Mouse (Mus musculus): ENCODE data around the gene Sh3bgrl. TPM values are rescaled to one million over a fixed set of nuclear protein-coding genes. Genes with fewer than 3 reads are reported as not detected.
A peak's percentile ranks its signal among the peaks of the same experiment; 100 is the strongest.

Sh3bgrl gene
- polyA plus RNA-seq, 1 experiment from 2014 or later, result 89.2 TPM

- no peaks in the 10 kb centered on the region; the same call in 1 of the 2 replicates for H3K4me1 ChIP-seq (replicated peaks; ENCODE audit: control insufficient read depth, insufficient read depth, low read length)
- WGBS, result 87% methylated on average over 2 of the region's 2 CpGs
- no peak overlapping the region for H3K9ac ChIP-seq (ENCODE audit: low read depth, low read length)
- DNase-seq (ENCODE audit: low spot score), result no peak
- H3K27ac ChIP-seq (ENCODE audit: low read depth, low read length), result no peak overlapping the region
- no peaks in the 10 kb centered on the region for H3K36me3 ChIP-seq (ENCODE audit: control insufficient read depth, insufficient read depth, low read length)
- no peak overlapping the region for H3K4me3 ChIP-seq (ENCODE audit: low read depth, low read length)
- no peaks in the 10 kb centered on the region for H3K9me3 ChIP-seq (ENCODE audit: control insufficient read depth, low read length)
- H3K4me2 ChIP-seq, result no peak overlapping the region
- H3K27me3 ChIP-seq (replicated peaks; ENCODE audit: control insufficient read depth, insufficient read depth, low read length), result no peaks in the 10 kb centered on the region
- no peak for ATAC-seq (replicated peaks; ENCODE audit: low FRiP score)
Observed at GRCm38 (mm10) chrX:109100441-109100840, 5.3 kb downstream of the Sh3bgrl start.

- H3K4me1 ChIP-seq (replicated peaks; ENCODE audit: control insufficient read depth, insufficient read depth, low read length), result no peaks in the 10 kb centered on the region
- no peak overlapping the region for H3K27ac ChIP-seq (ENCODE audit: low read depth, low read length)
- WGBS, result 19% methylated on average over 1 of the region's 1 CpGs
- ATAC-seq (replicated peaks; ENCODE audit: low FRiP score) (no peak), DNase-seq (ENCODE audit: low spot score) (no peak)
- no peak overlapping the region for H3K9ac ChIP-seq (ENCODE audit: low read depth, low read length)
- no peaks in the 10 kb centered on the region for H3K27me3 ChIP-seq (replicated peaks; ENCODE audit: control insufficient read depth, insufficient read depth, low read length)
- H3K4me3 ChIP-seq (ENCODE audit: low read depth, low read length), result no peak overlapping the region
- no peak overlapping the region for H3K4me2 ChIP-seq
- no peaks in the 10 kb centered on the region for H3K36me3 ChIP-seq (ENCODE audit: control insufficient read depth, insufficient read depth, low read length)
- H3K9me3 ChIP-seq (ENCODE audit: control insufficient read depth, low read length), result no peaks in the 10 kb centered on the region
Observed at GRCm38 (mm10) chrX:109108117-109108805, 13.1 kb downstream of the Sh3bgrl start.

DNA sequence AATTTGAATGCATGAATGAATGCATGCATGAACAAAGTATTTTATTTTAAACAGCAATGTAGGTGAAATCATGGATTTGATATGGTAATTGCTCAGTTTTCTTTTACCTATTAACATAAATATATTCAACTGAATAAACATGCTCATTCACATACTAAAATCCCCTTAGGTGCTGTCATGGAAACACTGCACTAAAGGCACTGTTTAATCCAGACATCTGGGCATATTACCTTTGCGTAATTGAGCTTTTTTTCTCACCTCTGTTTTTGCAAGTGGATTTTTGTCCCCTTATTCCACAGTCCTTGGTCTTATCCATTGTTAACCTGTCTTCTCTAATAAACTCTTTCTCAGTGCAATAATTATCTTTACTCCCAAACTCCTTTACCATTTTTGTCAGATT is 17.7 kb downstream of the Sh3bgrl start:
- no peaks in the 10 kb centered on the region for H3K36me3 ChIP-seq (ENCODE audit: control insufficient read depth, insufficient read depth, low read length)
- no peaks in the 10 kb centered on the region for H3K4me1 ChIP-seq (replicated peaks; ENCODE audit: control insufficient read depth, insufficient read depth, low read length)
- H3K4me3 ChIP-seq (ENCODE audit: low read depth, low read length), result no peak overlapping the region
- no peak overlapping the region for H3K27ac ChIP-seq (ENCODE audit: low read depth, low read length)
- no peak overlapping the region for H3K9ac ChIP-seq (ENCODE audit: low read depth, low read length)
- WGBS, result 92% methylated on average over 1 of the region's 1 CpGs
- no peaks in the 10 kb centered on the region for H3K9me3 ChIP-seq (ENCODE audit: control insufficient read depth, low read length)
- DNase-seq (ENCODE audit: low spot score) (no peak), ATAC-seq (replicated peaks; ENCODE audit: low FRiP score) (no peak)
- H3K27me3 ChIP-seq (replicated peaks; ENCODE audit: control insufficient read depth, insufficient read depth, low read length), result no peaks in the 10 kb centered on the region
- H3K4me2 ChIP-seq, result no peak overlapping the region

GRCm38 (mm10) chrX:109113401-109114280 is 18.5 kb downstream of the Sh3bgrl start:
- peak overlapping the region; percentile 49 for H3K4me2 ChIP-seq

DNA sequence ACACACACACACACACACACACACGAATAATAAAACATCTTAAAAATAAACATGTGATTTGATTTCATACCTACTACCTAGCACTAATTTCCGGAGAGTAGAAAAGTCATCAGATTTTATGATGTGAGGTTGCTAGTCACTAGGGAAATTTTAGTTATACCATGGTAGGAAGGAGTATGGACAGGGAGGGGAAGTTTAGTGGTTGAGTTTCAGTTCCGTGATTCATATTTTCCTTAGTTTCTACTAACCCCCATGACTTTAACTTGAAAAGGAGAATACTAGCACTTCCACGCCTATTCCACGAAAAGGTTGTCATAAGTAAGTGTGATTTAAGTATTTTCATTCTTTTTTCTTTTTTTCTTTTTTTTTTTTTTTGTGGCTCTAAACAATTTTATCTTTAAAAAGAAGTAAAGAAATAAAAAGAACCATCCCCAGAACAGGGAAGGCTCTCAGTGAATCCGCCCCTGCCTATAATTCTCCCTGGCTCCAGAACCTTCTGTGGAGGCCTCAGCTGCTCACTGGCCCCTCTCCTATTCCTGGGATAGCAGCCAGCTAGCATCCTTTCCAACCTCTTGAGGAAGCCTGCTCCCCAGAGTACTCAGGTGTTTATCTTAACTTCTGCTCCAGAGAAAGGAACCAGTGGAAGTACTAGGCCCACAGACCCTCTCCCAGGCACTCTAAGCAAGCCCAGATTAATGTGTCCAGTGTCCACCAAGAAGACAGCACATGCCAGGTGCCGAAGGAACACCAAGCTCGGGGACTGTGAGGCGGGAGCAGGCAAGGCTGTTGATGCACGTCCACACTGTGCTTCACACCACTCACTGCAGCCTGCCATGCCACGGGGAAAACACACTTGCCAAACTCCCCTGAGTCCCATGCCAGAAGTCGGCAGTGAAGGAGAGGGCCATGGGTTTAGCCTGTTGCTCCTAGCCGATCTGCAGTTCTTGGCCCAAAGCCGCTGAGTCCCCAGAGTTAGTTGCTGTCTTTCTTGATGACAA is 25.0 kb downstream of the Sh3bgrl start:
- Histone ChIP-seq H3K4me1 (replicated peaks; ENCODE audit: control insufficient read depth, insufficient read depth, low read length) (no peaks in the 10 kb centered on the region), H3K4me2 (no peak overlapping the region), H3K9ac (ENCODE audit: low read depth, low read length) (no peak overlapping the region), H3K4me3 (ENCODE audit: low read depth, low read length) (no peak overlapping the region), H3K9me3 (ENCODE audit: control insufficient read depth, low read length) (no peaks in the 10 kb centered on the region), H3K36me3 (ENCODE audit: control insufficient read depth, insufficient read depth, low read length) (no peaks in the 10 kb centered on the region), H3K27ac (ENCODE audit: low read depth, low read length) (no peak overlapping the region), H3K27me3 (replicated peaks; ENCODE audit: control insufficient read depth, insufficient read depth, low read length) (no peaks in the 10 kb centered on the region)
- WGBS, result 82% methylated on average over 14 of the region's 14 CpGs
- ATAC-seq (replicated peaks; ENCODE audit: low FRiP score) (no peak), DNase-seq (ENCODE audit: low spot score) (no peak)

More at GRCm38 (mm10) chrX:109113401-109114280, 18.5 kb downstream of the Sh3bgrl start:
- Histone ChIP-seq H3K9me3 (ENCODE audit: control insufficient read depth, low read length) (no peaks in the 10 kb centered on the region), H3K36me3 (ENCODE audit: control insufficient read depth, insufficient read depth, low read length) (no peaks in the 10 kb centered on the region), H3K9ac (ENCODE audit: low read depth, low read length) (no peak overlapping the region), H3K4me3 (ENCODE audit: low read depth, low read length) (0 out of 2 replicates have a peak overlapping the region, but pooled peaks have one; percentile 7), H3K4me1 (replicated peaks; ENCODE audit: control insufficient read depth, insufficient read depth, low read length) (no peaks in the 10 kb centered on the region), H3K27ac (ENCODE audit: low read depth, low read length) (no peak overlapping the region), H3K27me3 (replicated peaks; ENCODE audit: control insufficient read depth, insufficient read depth, low read length) (no peaks in the 10 kb centered on the region)
- 36% methylated on average over 7 of the region's 7 CpGs for WGBS
- no peak for DNase-seq (ENCODE audit: low spot score)
- ATAC-seq (replicated peaks; ENCODE audit: low FRiP score), result no peak

DNA sequence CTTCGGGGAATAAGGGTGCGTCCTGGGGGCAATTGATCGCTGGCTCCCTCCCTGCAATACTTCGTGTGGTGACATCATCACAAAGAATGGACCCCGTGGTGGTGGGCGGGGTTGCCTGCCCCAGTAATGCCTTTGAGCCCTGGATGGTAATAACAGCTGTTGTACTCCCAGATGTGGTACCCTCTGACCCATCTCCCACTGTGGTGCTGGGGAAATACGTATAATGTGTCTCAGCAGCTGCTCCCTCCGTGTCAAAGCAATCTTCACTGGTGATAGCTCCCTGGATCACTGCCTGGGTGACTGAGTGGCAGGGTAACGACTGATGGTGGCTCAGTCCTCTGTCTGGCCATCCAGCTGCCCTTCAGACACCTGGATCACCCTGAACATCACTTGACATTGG is 26.0 kb downstream of the Sh3bgrl start:
- Histone ChIP-seq H3K27ac (ENCODE audit: low read depth, low read length) (no peak overlapping the region), H3K36me3 (ENCODE audit: control insufficient read depth, insufficient read depth, low read length) (no peaks in the 10 kb centered on the region), H3K27me3 (replicated peaks; ENCODE audit: control insufficient read depth, insufficient read depth, low read length) (no peaks in the 10 kb centered on the region), H3K9ac (ENCODE audit: low read depth, low read length) (no peak overlapping the region), H3K9me3 (ENCODE audit: control insufficient read depth, low read length) (no peaks in the 10 kb centered on the region), H3K4me1 (replicated peaks; ENCODE audit: control insufficient read depth, insufficient read depth, low read length) (no peaks in the 10 kb centered on the region), H3K4me2 (no peak overlapping the region), H3K4me3 (ENCODE audit: low read depth, low read length) (no peak overlapping the region)
- WGBS, result 54% methylated on average over 9 of the region's 9 CpGs
- ATAC-seq (replicated peaks; ENCODE audit: low FRiP score) (no peak), DNase-seq (ENCODE audit: low spot score) (no peak)

DNA sequence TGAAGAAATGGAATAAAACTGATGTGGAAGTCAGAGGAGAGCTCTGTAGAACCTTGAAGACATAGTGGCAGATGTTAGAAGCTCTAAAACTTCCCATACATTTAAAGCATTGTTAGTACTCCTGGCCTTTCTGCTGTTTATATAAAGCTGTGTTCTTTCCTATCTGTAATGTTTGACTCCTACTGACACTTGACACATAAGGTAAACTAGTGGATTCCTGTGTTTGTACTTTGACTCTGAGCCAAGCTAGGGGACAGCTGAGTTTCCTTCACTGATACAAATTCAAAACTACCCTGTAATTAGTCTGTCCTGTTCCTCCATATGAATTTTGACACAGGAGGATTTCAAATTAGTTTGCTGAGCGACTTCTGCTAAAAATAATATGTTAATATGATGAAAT is 27.5 kb downstream of the Sh3bgrl start:
- Histone ChIP-seq H3K9me3 (ENCODE audit: control insufficient read depth, low read length) (no peaks in the 10 kb centered on the region), H3K4me3 (ENCODE audit: low read depth, low read length) (no peak overlapping the region), H3K9ac (ENCODE audit: low read depth, low read length) (no peak overlapping the region), H3K27ac (ENCODE audit: low read depth, low read length) (no peak overlapping the region), H3K4me2 (no peak overlapping the region), H3K4me1 (replicated peaks; ENCODE audit: control insufficient read depth, insufficient read depth, low read length) (no peaks in the 10 kb centered on the region; the same call in 1 of the 2 replicates), H3K36me3 (ENCODE audit: control insufficient read depth, insufficient read depth, low read length) (no peaks in the 10 kb centered on the region), H3K27me3 (replicated peaks; ENCODE audit: control insufficient read depth, insufficient read depth, low read length) (no peaks in the 10 kb centered on the region)
- DNase-seq (ENCODE audit: low spot score) (no peak), ATAC-seq (replicated peaks; ENCODE audit: low FRiP score) (no peak)
- 50% methylated on average over 1 of the region's 1 CpGs for WGBS

GRCm38 (mm10) chrX:109123762-109124161 is 28.6 kb downstream of the Sh3bgrl start:
- Histone ChIP-seq H3K27me3 (replicated peaks; ENCODE audit: control insufficient read depth, insufficient read depth, low read length) (no peaks in the 10 kb centered on the region), H3K9ac (ENCODE audit: low read depth, low read length) (no peak overlapping the region), H3K4me1 (replicated peaks; ENCODE audit: control insufficient read depth, insufficient read depth, low read length) (no peaks in the 10 kb centered on the region; the same call in 1 of the 2 replicates), H3K27ac (ENCODE audit: low read depth, low read length) (no peak overlapping the region), H3K4me2 (no peak overlapping the region), H3K36me3 (ENCODE audit: control insufficient read depth, insufficient read depth, low read length) (no peaks in the 10 kb centered on the region), H3K4me3 (ENCODE audit: low read depth, low read length) (no peak overlapping the region), H3K9me3 (ENCODE audit: control insufficient read depth, low read length) (no peaks in the 10 kb centered on the region)
- ATAC-seq (replicated peaks; ENCODE audit: low FRiP score) (no peak), DNase-seq (ENCODE audit: low spot score) (no peak)

Data from liver, embryonic 11.5 days (tissue).